Mouse (Mus musculus) thymus, postnatal 10 days (tissue): ENCODE results near the gene Scrg1.
"Not testable (repeated sequence)": the region's sequence is repeated elsewhere in the genome, so short reads cannot be mapped to it uniquely, and the experiment has no call there.

Source experiments
- DNase-seq, 2 experiments: peaks; one replicate each; pipeline ENCODE4 v3.0.0; 2021; ENCODE audit warnings: low spot score in 2 of 2

Scrg1 gene

DNA sequence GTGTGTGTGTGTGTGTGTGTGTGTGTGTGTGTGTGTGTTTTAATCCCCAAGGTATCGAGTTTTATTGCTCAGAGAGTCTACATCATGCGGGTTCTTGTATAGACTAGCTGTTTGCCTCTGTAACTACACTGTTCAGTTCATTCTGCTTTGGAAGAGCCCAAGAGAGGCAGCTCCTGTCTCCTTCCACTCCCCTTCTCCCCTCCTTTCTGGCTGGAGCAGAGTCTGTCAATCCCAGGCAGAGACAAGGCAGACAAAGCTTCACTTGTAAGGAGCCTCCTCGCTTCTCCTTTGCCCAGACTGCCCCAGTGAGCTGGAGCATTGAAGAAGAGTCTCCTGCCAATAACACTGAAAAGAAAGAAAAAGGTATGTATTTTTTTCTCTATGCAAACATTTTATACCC lies at the start of gene Scrg1:
Scrg1 (plus strand) TSS at position 159 of the 400 bp plus-strand sequence.
- no peak for DNase-seq

DNA sequence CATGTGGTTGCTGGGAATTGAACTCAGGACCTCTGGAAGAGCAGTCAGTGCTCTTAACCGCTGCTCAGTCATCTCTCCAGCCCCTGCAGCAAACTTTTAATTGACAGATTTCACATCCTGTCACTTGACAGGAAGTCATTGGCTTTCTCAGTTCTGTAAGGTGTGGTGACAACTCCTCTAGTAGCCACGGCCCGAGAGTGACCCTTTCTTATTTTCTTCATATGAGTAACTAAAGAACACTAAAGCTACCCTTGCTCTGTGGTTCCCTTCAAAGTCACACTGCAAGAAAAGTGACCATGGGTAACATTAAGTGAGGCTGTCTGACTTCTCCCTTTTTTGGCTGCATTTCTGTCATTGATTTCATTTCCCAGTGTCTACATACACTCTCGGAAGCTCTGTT lies 49.4 kb upstream of the Scrg1 start:
- no peak for DNase-seq

DNA sequence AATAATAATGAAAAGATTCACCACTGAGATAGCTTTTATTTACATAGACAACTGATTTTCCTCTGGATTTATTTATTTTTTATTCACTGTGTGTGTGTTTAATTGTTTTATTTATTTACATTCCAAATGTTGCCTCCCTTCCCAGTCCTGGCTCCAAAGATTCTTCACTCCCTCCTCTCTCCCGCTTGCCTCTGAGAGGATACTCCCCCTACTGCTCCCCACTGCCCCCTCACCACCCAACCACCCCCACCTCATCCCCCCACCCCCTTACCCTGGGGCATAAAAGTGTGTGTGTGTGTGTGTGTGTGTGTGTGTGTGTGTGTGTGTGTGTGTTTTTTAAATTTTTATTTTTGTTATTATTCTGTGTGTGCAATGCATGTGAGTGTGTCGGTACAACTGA lies 46.4 kb upstream of the Scrg1 start:
- DNase-seq: no peak

DNA sequence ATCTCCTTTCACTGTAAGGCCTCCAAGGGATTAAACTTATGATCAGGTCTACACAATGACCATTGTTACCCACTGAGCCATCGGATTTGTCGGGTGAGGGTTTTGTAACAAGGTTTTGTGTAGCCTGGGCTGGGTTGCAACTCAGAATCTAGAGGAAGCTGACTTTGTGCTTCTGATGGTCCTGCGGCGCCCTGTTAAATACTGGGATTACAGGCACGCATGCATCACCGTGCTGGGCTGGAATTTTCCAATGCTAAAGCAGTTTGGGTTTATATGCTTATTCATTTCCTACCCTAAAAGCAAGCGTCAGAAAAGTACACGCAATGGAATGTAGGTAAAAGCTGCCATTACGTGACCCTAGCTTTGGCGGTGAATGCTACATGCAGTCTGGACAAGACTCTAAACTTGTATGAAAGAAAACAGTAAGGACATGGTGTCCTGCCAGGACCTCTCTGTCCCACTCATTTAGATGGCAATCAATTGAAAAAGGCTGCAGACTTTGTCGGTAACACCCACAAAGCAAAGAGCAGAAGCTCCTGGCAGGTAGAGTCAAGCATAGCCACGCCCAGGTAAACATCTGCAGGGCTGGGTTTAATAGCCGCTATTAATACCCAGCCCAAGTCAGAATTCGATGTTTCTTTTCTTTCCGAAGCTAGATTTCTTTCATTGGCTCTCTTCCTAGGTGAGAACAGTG lies 45.8 kb upstream of the Scrg1 start:
- DNase-seq: no peak

DNA sequence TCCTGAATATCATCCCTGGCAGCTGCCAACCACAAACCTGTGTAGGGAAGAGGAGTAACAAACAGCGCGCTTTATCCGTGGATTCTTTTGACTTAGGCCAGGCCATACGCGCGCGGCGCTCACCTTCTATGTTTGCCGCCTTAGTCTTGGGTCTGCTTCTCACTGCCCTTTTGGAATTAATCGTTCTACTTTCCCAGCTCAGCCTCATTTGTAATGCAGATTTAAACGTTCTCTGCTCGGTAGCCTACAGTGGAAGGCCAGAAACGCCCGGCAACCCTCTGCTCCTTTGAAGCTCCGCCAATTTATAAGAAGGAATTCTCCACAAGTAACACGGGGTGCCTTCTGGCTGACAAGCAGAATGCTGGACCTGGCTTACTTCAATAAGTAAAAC lies 45.3 kb upstream of the Scrg1 start:
- DNase-seq: no peak

DNA sequence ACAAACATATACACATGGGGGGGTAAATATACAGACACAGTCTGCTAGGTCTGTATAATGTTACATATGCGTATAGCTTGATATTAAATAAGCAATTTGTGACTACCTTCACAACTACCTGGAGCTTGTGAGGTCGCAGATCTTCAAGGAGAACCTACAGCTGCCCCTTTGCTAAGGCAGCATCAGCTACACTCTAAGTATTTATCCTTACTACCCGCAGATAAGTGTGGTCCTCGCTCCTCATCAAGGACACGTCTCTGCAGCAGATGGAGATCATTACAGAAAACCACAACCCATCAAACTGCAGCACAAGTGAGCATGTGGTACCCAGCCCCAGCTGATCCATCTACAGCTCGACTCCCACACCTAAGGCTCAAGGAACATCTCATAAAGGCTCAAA lies 44.4 kb upstream of the Scrg1 start:
- no peak for DNase-seq

DNA sequence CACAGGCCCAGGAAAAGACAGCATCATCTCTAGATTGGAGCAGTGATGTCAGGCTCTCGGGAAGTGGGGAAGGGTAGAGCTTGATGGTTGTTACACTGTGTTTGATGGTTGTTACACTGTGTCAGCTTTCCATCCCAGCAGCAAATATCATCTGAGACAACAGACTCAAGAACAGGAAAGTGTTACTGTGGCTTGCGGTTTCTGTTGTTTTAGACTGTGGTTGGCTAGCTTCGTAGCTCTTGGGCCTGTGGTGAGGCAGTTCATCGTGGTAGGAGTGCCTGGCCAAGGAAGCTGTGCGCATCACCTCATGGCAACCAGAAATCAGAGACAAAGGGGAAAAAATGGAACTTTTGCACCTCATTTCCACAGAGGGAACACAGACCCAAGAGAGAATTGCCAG lies 38.9 kb upstream of the Scrg1 start:
- DNase-seq: no peak

DNA sequence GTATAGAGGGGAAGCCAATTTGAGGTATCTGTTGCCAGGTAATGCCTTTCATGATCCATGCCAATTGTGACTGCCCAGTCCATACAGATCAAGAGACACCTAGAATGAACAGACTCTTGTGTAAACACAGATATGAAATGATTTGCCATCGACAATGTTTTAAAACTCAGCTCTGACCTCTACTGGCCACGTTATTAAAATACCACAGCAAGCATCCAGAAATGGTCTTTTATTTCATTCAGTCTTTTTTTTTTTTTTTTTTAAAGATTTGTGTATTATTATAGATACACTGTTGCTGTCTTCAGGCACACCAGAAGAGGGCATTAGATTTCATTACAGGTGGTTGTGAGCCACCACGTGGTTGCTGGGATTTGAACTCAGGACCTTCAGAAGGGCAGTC lies 29.6 kb upstream of the Scrg1 start:
- no peak for DNase-seq

DNA sequence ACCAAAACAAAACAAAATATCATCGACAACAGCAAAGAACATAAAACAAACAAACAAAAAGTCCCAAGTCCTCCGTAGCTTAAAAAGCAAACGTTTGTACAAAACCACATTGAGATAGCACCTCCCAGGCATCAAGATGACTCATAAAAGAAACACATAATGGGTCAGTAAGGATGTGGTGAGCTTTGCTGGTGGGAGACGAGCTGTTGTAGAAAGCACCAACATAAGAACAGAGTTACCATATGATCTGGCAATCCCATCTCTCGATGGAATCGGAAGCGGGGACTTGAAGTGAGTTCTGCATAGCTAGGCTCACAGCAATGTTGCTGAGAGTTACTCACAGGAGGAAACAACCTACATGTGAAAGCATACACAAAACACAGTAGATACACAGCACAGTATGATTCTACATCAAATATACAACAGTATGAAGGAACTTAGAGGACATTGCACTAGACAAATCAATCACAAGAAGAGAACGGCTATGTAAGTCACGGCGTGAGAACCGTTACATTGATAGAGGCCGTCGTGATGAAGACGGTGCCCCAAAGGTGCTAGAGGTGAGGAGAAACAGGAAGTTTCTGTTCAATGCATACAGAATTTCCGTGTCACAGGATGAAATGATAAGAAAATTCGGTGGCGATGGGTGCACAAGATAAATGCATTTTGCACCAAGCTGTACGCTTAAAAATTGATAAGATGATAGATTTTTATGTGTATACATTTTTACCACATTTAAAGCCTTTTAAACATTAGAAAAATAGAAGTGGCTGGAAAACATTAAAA lies 27.9 kb upstream of the Scrg1 start:
- DNase-seq: no peak

DNA sequence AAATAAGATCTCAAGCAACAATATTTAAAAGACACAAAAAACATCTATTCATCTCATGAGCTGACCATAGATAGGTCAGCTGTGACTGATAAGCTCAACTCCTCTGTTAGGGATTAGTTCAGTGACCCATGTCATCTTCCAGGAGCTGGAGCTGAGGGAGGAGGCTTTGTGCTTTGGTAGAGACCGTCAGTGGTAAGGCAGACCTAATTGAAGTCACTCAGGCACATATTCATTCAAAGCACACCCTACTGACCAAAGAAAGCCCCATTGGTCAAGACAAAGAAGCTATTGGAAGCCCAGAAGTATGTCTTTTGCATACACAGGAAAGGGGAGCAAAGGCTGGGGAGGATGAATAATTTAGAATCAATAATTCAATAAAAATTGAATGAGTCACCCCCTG lies 27.2 kb upstream of the Scrg1 start:
- no peak for DNase-seq

DNA sequence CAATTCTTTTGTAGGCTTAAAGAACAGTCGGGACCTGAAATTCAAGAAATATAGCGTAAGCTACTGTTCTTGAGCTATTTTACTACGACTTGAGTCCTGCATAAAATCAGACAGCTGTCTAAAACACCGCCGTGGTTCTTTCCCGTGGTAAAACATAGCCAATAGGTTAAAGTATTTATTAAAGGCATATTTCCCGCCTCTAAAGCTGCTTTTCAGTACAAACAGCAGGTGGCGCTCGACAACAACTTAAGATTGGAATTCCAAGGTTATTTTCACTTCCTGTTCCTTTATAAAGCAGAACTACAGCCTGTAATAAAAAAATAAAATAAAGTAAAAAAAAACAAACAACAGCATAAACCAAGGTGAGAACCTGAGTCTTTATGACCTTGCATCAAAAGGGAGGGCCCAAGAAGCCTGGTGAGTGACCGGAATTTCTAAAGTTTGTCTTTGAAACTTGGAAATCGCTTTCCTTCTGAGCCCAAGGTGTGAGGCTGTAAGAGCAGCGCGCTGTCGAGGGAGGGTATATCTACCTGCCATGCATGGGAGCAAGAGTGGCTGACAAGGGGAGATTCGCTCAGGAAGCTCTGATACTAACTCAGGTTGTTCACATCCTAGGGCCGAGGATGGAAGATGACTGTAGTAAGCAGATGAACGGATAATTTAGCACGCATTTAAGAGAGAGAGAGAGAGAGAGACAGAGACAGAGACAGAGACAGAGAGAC lies 26.4 kb upstream of the Scrg1 start:
- peak in 1 of 2 experiments; percentile 69 for DNase-seq

DNA sequence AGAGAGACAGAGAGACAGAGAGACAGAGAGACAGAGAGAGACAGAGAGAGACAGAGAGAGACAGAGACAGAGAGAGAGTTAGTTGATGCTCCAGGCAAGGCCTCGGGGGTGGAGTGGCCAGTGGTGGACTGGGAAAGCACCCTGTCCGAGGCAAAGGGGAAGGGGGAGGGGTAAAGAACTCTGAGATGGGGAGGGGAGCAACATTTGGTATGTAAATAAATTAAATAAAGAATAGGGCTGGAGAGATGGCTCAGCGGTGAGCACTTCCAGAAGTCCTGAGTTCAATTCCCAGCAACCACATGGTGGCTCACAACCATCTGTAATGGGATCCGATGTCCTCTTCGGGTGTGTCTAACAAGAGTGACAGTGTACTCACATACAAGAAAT lies 25.8 kb upstream of the Scrg1 start:
- DNase-seq: not testable (repeated sequence)

DNA sequence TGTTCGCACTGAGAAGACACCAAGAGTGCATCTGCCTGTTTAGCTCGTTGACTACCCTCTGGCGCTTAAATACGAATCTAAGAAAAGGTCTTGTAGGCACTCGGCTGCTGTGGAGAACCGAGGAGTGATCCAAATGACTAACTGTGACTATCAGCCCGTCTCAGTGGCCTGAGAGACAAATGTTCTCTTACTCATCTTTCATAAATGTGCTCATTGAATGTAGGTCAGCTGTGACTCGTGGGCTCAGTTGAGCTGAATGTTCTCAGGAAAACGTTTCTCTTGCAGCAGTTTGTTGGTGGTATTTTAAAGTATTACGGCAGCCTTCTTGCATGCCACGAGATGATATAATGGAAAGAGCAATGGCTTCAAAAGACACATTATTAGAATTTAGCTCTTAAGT lies 24.8 kb upstream of the Scrg1 start:
- DNase-seq: no peak

DNA sequence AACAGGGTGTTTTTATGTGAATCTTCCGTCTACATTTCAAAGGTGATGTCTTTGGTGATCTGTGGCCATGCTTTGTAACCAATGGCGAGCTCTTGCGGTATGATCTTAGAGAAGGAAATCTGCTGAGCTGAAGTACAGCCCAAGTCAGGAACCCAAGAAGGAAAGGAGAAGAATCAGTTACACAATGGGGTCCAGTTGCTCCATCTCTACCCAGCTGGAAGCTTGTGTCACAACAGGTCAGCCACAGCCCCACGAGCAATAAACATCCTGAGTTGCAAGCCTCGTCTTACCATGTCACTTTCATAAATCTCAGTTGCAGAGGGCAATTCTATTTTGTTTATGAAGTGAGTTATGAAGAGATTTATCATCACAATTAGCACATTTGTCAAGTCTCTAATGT lies 22.9 kb upstream of the Scrg1 start:
- no peak for DNase-seq

DNA sequence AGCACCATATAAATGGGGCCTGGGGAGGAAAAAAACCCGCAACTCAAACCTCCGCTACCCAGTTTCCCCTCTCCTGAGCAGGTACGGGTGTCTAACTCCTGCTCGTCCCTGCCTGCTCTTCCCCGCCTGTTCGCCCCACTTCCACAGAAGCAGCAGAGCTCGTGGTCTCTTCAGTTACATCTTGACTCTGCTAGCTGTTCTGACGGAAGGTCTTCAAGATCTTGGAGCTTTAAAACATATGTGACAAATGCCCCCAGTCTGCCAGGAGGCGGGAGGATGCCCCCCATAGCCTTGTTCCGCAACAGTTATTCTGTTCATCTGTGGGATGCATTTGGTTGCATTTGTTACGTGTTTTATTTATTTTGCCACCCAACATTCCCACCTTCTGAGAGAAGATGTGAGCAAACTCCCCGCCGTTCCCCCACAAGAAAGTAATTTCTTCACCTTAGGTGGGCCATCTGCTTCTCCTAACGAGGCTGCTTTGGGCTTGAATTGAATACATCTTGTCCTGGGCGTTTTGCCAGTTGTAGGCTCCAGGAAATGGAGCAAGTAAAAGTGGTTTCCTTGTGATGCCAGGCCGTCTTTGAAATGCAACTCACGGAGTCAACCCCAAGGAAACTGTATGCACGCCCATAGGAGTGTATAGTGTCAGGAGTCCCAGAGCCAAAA lies 19.8 kb upstream of the Scrg1 start:
- DNase-seq: no peak

DNA sequence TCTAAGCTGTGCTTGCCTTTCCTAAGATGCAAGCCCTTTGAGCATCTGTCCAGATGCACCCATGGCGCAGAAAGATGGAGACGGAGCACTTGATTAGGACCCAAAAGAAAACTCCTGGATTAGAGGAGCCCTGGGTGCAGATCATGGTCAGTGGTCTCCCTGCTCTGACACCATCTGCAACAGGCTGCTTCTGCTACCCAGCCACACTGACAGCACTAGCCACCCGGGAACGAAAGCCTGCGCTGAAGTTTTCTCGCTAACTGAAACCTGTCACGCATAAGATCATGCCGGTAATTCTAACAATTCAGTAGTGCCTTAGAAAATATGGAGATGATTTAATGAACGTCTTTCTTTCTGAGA lies 19.3 kb upstream of the Scrg1 start:
- DNase-seq: no peak

DNA sequence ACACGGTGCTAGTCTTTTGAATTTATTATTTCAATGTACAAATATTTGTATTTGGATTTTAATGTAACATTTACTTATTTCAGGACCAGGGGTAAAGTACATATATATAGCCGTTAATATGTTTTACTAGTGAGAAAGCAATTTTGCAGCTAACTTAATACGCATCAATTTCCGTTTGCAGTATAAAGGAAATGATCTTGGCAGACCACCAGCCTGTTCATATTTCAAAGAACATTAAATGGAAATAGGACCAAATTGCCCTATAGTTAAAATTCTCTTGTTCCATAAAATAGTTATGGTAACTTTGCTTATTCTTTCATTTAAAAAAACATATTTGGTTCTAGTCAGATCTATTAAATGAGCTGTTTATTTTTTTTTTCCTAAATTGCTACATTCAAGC lies 14.6 kb upstream of the Scrg1 start:
- no peak for DNase-seq

DNA sequence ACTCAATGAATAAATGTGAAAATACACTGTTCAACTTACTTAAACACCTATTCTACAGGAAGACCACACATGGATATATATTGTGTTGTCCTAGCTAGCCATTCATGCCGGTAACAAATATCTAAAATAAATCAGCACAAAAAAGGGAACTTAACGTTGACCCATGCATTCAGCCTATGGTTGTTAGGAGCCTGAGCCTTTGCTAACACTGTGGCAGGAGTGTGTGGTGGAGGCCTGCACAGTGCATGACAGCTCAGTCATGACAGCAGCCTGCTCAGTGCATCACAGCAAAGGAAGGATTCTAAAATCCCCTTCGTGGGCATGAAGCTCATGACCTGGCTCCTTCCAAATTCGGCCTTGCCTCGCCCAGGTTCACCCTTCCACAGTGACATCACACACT lies 14.2 kb upstream of the Scrg1 start:
- DNase-seq: no peak

DNA sequence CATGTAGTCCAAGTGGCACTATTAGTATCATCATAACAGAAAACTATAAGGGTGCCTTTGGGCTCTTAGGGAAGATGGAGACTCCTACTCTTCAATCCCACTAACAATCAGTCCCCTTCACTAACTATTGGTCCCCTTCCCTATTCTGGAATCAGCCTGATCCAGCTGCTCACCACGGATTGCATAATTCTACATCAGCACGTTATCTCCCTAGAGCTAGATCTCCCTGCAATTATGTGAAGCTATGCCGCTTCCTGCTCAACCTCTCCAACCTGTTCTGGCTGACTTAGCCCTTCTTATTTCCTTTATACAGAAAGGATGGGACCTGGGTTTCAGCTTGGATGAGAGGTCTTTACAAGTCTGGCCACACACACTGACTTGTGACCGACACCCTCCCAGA lies 12.4 kb upstream of the Scrg1 start:
- DNase-seq: no peak

DNA sequence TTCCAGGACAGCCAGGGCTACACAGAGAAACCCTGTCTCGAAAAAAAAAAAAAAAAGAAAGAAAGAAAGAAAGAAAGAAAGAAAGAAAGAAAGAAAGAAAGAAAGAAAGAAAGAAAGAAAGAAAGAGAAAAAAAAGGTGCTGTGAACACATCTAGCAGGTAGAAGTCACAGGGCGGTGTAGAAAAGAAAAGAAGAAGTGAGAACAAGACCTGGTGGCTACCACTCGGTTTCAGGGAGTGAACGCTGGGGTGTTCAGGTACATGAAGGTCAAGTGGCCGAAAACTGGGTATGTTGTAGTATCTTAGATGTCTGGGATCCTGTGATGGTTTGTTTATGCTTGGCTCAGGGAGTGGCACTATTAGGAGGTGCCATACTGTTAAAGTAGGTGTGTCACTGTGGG lies 9.8 kb upstream of the Scrg1 start:
- not testable (repeated sequence) for DNase-seq

DNA sequence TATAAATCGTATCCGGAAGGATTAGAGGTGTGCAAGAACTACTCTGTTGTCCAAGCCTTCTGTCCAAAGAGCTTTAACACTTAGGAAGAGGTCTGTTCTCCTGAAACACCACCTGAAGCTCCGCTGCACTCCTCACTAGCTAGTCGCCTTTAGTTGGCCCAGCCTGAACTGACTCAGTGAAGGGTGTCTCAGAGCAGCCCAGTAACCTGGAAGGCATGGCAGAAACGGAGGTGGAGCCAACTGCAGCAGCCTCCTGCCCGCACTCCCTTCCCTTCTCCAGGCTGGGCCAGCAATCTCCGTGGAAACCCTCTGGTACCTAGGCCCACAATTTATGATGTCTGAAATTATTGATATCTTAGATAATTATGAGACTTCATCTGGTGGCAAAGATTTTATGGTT lies 5.0 kb upstream of the Scrg1 start:
- no peak for DNase-seq

DNA sequence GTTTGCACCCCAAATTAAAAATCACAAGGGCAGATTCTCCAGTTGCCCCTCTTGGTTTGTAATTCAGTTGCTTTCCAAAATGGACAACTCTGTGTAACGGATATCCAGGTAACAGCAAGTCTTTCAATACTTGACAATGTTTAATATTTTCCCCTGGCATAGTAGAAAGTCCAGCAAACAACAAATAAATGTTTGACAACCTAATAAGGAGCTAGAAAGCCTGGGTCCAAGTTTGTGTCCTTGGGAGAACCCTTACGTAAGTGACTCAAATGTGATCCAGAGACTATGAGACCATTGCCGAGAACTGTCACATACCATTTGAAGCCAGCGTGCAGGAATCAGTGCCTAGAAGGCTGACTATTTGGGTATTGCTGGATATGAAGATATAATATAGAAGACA lies 3.8 kb upstream of the Scrg1 start:
- DNase-seq: no peak

DNA sequence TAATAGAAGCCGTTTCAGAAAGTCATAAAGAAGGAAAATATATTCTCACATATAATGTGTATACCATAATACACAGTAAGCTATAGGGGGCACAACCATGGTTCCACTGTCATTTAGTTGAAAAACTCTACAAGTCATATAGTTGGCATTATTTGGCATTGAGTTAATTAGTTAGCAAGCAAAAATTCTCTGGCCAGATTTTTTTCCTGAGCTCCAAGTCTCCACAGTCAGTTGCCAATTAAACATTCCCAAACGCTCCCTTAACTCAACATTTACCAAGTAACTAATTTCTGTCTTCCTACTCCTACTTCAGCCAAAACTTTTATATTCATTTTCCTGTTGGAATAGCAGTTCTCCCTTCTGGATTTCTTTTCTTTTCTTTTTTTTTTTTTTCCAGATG lies 2.4 kb upstream of the Scrg1 start:
- DNase-seq: no peak
